Mouse (Mus musculus): ENCODE measurements at regions not wholly inside any gene's neighbourhood (a gene's known extent, or its start where the extent isn't known, plus 50 kb on each side); places are given as distances from the start of the nearest gene placed in this dataset.

GRCm38 (mm10) chr8:9152313-9152925 lies 462.1 kb upstream of the Arglu1 start:
- 60% methylated on average over 20 of the region's 20 CpGs for WGBS

DNA sequence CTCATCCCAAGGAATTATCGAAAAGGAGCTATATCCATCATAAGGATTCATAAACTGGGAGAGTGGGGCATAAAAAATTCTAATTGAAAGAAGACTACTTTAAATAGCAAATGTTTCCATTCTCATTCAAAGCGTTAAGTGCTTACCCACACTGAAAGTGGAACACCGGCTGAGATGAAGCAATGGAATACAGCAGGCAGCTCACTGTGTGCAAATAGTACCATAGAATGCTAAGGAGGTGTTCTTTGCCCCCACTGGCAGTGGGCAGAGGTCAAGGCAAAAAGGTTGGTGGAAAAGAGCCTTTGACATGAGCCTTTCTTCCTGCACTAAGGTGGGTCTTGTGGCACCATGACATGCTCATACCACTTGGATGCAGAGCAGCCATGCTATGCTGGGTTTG lies 454.0 kb upstream of the Arglu1 start:
- no peak for TF ChIP-seq CTCF (IDR thresholded peaks at IDR 0.05; ENCODE audit: low read depth)
- Histone ChIP-seq H3K27ac (ENCODE audit: low read depth, low read length) (no peak overlapping the region), H3K27me3 (ENCODE audit: insufficient read depth, low read length) (no peaks in the 10 kb centered on the region), H3K4me3 (ENCODE audit: low read depth, low read length) (no peak overlapping the region), H3K9me3 (ENCODE audit: low read length) (no peaks in the 10 kb centered on the region), H3K9ac (no peak overlapping the region), H3K36me3 (ENCODE audit: insufficient read depth) (no peaks in the 10 kb centered on the region), H3K4me1 (ENCODE audit: insufficient read depth) (no peaks in the 10 kb centered on the region), H3K4me2 (ENCODE audit: low read depth) (no peak overlapping the region)
- no peak for ATAC-seq
- DNase-seq = no peak
- WGBS = 62% methylated on average over 3 of the region's 3 CpGs

More at GRCm38 (mm10) chr8:9152313-9152925, 462.1 kb upstream of the Arglu1 start:
- no peaks in the 10 kb centered on the region for H3K36me3 ChIP-seq (ENCODE audit: insufficient read depth)
- H3K9me3 ChIP-seq (ENCODE audit: low read length) = no peaks in the 10 kb centered on the region
- H3K27me3 ChIP-seq (ENCODE audit: insufficient read depth, low read length) = no peaks in the 10 kb centered on the region
- no peak overlapping the region for H3K9ac ChIP-seq
- no peak for TF ChIP-seq CTCF (IDR thresholded peaks at IDR 0.05; ENCODE audit: low read depth)
- DNase-seq (no peak), ATAC-seq (no peak)
- H3K27ac ChIP-seq (ENCODE audit: low read depth, low read length) = no peak overlapping the region
- no peak overlapping the region for H3K4me3 ChIP-seq (ENCODE audit: low read depth, low read length)
- no peaks in the 10 kb centered on the region for H3K4me1 ChIP-seq (ENCODE audit: insufficient read depth)
- H3K4me2 ChIP-seq (ENCODE audit: low read depth) = no peak overlapping the region

DNA sequence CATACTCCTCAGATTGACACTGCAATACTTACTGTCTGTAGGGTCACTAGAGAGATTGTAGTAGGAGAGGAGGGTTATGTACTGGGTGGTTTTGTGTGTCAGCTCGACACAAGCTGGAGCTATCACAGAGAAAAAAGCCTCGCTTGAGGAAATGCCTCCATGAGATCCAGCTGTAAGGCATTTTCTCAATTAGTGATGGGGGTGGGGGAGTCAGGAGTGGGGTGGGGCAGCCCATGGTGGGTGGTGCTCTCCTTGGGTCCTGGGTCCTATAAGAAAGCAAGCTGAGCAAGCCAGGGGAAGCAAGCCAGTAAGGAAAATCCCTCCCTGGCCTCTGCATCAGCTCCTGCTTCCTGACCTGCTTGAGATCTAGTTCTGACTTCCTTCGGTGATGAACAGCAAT lies 449.5 kb upstream of the Arglu1 start:
- Histone ChIP-seq H3K27me3 (ENCODE audit: insufficient read depth, low read length) (no peaks in the 10 kb centered on the region), H3K4me2 (ENCODE audit: low read depth) (no peak overlapping the region), H3K9ac (no peak overlapping the region), H3K9me3 (ENCODE audit: low read length) (no peaks in the 10 kb centered on the region), H3K4me3 (ENCODE audit: low read depth, low read length) (no peak overlapping the region), H3K4me1 (ENCODE audit: insufficient read depth) (no peaks in the 10 kb centered on the region), H3K27ac (ENCODE audit: low read depth, low read length) (no peak overlapping the region), H3K36me3 (ENCODE audit: insufficient read depth) (no peaks in the 10 kb centered on the region)
- 78% methylated on average over 3 of the region's 3 CpGs for WGBS
- ATAC-seq (no peak), DNase-seq (no peak)
- TF ChIP-seq CTCF (IDR thresholded peaks at IDR 0.05; ENCODE audit: low read depth) = no peak

DNA sequence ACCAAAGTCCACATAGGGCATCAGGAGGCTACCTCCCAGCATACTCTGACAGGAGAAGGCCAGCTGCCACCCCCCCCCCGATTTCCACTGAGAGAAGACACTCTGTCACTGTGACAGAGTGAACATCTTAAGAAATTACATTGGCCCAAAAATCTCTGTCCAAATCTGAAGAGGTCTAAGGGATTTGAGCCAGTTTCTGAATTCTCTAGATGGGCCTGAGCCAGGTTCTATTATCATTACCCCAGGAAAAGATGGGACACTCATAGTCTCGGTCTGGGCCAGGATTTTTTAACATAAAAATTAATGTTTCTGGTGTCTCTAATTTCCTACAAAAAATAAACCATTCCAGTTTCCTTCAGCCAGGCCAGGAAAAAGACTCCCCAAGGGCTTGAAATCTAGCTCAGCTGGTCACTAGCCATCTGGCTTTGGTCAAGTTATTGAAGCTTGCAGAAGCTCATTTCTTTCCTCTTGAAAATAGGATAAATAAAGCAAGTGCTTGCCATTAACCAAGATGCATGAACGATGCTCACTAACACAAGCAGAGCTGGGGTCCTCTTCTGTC lies 448.8 kb upstream of the Arglu1 start:
- H3K27me3 ChIP-seq (ENCODE audit: insufficient read depth, low read length) = no peaks in the 10 kb centered on the region
- TF ChIP-seq CTCF (IDR thresholded peaks at IDR 0.05; ENCODE audit: low read depth) = no peak
- no peak overlapping the region for H3K4me2 ChIP-seq (ENCODE audit: low read depth)
- H3K9ac ChIP-seq = no peak overlapping the region
- no peak overlapping the region for H3K27ac ChIP-seq (ENCODE audit: low read depth, low read length)
- no peaks in the 10 kb centered on the region for H3K36me3 ChIP-seq (ENCODE audit: insufficient read depth)
- no peak for ATAC-seq
- WGBS = 86% methylated on average over 3 of the region's 3 CpGs
- no peak overlapping the region for H3K4me3 ChIP-seq (ENCODE audit: low read depth, low read length)
- H3K9me3 ChIP-seq (ENCODE audit: low read length) = no peaks in the 10 kb centered on the region
- no peaks in the 10 kb centered on the region for H3K4me1 ChIP-seq (ENCODE audit: insufficient read depth)
- no peak for DNase-seq

DNA sequence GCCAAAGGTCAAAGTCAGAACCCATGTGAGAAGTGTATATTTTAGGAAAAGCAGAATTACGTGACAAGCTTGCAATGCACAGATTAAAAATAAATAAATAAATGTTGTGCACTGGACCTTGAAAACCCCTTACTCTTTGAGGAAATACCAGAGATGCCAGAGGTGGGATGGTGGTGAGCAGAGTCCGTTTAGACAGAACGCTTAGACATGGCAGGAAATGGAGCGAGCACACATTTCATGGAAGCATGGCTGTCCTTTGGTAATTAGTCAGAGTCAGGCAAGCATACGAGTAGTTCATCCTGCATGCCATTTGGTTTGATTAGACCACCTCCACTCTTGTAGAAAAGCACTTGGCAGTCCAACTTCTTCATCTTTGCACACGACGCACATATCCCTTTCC lies 443.4 kb upstream of the Arglu1 start:
- DNase-seq = no peak
- Histone ChIP-seq H3K4me2 (ENCODE audit: low read depth) (no peak overlapping the region), H3K27ac (ENCODE audit: low read depth, low read length) (no peak overlapping the region), H3K9ac (no peak overlapping the region), H3K27me3 (ENCODE audit: insufficient read depth, low read length) (no peaks in the 10 kb centered on the region), H3K9me3 (ENCODE audit: low read length) (no peaks in the 10 kb centered on the region), H3K4me1 (ENCODE audit: insufficient read depth) (no peaks in the 10 kb centered on the region), H3K36me3 (ENCODE audit: insufficient read depth) (no peaks in the 10 kb centered on the region), H3K4me3 (ENCODE audit: low read depth, low read length) (no peak overlapping the region)
- 71% methylated on average over 7 of the region's 7 CpGs for WGBS
- no peak for TF ChIP-seq CTCF (IDR thresholded peaks at IDR 0.05; ENCODE audit: low read depth)
- no peak for ATAC-seq

- TF ChIP-seq CTCF (IDR thresholded peaks at IDR 0.05; ENCODE audit: low read depth) = no peak
- 45% methylated on average over 5 of the region's 5 CpGs for whole genome bisulfite sequencing
- ATAC-seq (peak; percentile 87), DNase-seq (peak; percentile 51)
- Histone ChIP-seq H3K27me3 (ENCODE audit: insufficient read depth, low read length) (no peaks in the 10 kb centered on the region), H3K9ac (no peak overlapping the region), H3K4me2 (ENCODE audit: low read depth) (no peak overlapping the region), H3K4me3 (ENCODE audit: low read depth, low read length) (no peak overlapping the region), H3K36me3 (ENCODE audit: insufficient read depth) (no peaks in the 10 kb centered on the region), H3K4me1 (ENCODE audit: insufficient read depth) (no peaks in the 10 kb centered on the region), H3K9me3 (ENCODE audit: low read length) (no peaks in the 10 kb centered on the region), H3K27ac (ENCODE audit: low read depth, low read length) (no peak overlapping the region)
Observed at GRCm38 (mm10) chr8:9132612-9133218, 442.4 kb upstream of the Arglu1 start.

GRCm38 (mm10) chr8:9131249-9131648 lies 440.9 kb upstream of the Arglu1 start:
- H3K4me3 ChIP-seq (ENCODE audit: low read depth, low read length) = no peak overlapping the region
- H3K4me1 ChIP-seq (ENCODE audit: insufficient read depth) = no peaks in the 10 kb centered on the region
- WGBS = 82% methylated on average over 4 of the region's 4 CpGs
- H3K9me3 ChIP-seq (ENCODE audit: low read length) = no peaks in the 10 kb centered on the region
- no peak for DNase-seq
- TF ChIP-seq CTCF (IDR thresholded peaks at IDR 0.05; ENCODE audit: low read depth) = no peak
- no peak for ATAC-seq
- H3K9ac ChIP-seq = no peak overlapping the region
- H3K27ac ChIP-seq (ENCODE audit: low read depth, low read length) = no peak overlapping the region
- H3K27me3 ChIP-seq (ENCODE audit: insufficient read depth, low read length) = no peaks in the 10 kb centered on the region
- H3K36me3 ChIP-seq (ENCODE audit: insufficient read depth) = no peaks in the 10 kb centered on the region
- no peak overlapping the region for H3K4me2 ChIP-seq (ENCODE audit: low read depth)

All from forebrain, postnatal 0 days (tissue).